Mouse (Mus musculus) ES-Bruce4 (cell line): ENCODE results near the gene Foxa1. TPM values are rescaled to one million over a fixed set of nuclear protein-coding genes. Genes with fewer than 3 reads are reported as not detected.

ENCODE experiments used
- H3K27ac ChIP-seq: 2 replicates; pipeline ENCODE4 v1.5.1; 2012; ENCODE audit warnings: low read length, inconsistent platforms; ENCODE audit not compliant: insufficient read depth
- H3K27me3 ChIP-seq: 2 replicates; pipeline ENCODE4 v1.6.1; 2012; ENCODE audit warnings: mild to moderate bottlenecking, low read length, inconsistent platforms; ENCODE audit not compliant: control insufficient read depth, poor library complexity, insufficient read depth, severe bottlenecking
- H3K36me3 ChIP-seq: 2 replicates; pipeline ENCODE4 v1.6.1; 2012; ENCODE audit warnings: inconsistent platforms, mild to moderate bottlenecking, low read length, moderate library complexity; ENCODE audit not compliant: control insufficient read depth, poor library complexity, insufficient read depth, severe bottlenecking
- H3K4me1 ChIP-seq: one replicate; pipeline ENCODE4 v1.8.1; 2011; ENCODE audit warnings: low read length; ENCODE audit not compliant: control insufficient read depth, insufficient read depth
- H3K4me3 ChIP-seq: 2 replicates; pipeline ENCODE4 v1.5.1; 2011; ENCODE audit warnings: low read depth, mild to moderate bottlenecking, low read length
- H3K9ac ChIP-seq: 2 replicates; pipeline ENCODE4 v1.6.1; 2012; ENCODE audit warnings: low read depth, mild to moderate bottlenecking, inconsistent platforms; ENCODE audit not compliant: poor library complexity, severe bottlenecking
- H3K9me3 ChIP-seq: replicated peaks from 2 replicates; pipeline ENCODE4 v1.6.1; 2012; ENCODE audit warnings: mild to moderate bottlenecking, low read length, inconsistent platforms; ENCODE audit not compliant: control insufficient read depth, poor library complexity, insufficient read depth, severe bottlenecking
- CTCF ChIP-seq: IDR thresholded peaks from one replicate; pipeline ENCODE4 v1.8.1; 2011; ENCODE audit warnings: low read depth, low read length
- EP300 ChIP-seq: IDR thresholded peaks from 2 replicates; pipeline ENCODE4 v1.6.1; 2011; ENCODE audit warnings: low read depth, low read length; ENCODE audit not compliant: insufficient read depth
- POLR2A ChIP-seq: IDR thresholded peaks from one replicate; pipeline ENCODE4 v1.8.1; 2011; ENCODE audit warnings: low read length; ENCODE audit not compliant: insufficient read depth
- polyA plus RNA-seq: library from polyadenylated mRNA; stranded (reverse); fragments of >200 nt; gene quantifications from 2 replicates; pipeline ENCODE4 v1.2.4, GENCODE M21; 2011; ENCODE audit warnings: low read depth; ENCODE audit not compliant: missing spikeins, insufficient read depth, insufficient read length

The Foxa1 gene
- polyA plus RNA-seq, 1 experiment = 0.85 TPM

GRCm38 (mm10) chr12:57548352-57548980, 1.8 kb upstream of the Foxa1 start:
- Histone ChIP-seq H3K27ac (no peak overlapping the region), H3K4me1 (no peaks in the 10 kb centered on the region), H3K36me3 (no peaks in the 10 kb centered on the region), H3K4me3 (no peak overlapping the region), H3K9me3 (no peaks in the 10 kb centered on the region), H3K9ac (no peak overlapping the region), H3K27me3 (peaks cover 39% of the 10 kb centered on the region)
- TF ChIP-seq EP300 (no peak), CTCF (no peak), POLR2A (no peak)

GRCm38 (mm10) chr12:57547890-57548289, 1.2 kb upstream of the Foxa1 start:
- no peaks in the 10 kb centered on the region for H3K4me1 ChIP-seq
- no peaks in the 10 kb centered on the region for H3K36me3 ChIP-seq
- no peak overlapping the region for H3K4me3 ChIP-seq
- TF ChIP-seq EP300 = no peak
- H3K9ac ChIP-seq = no peak overlapping the region
- H3K27me3 ChIP-seq = peaks cover 39% of the 10 kb centered on the region
- no peak overlapping the region for H3K27ac ChIP-seq
- H3K9me3 ChIP-seq = no peaks in the 10 kb centered on the region

GRCm38 (mm10) chr12:57545371-57546241, 1.1 kb downstream of the Foxa1 start:
- peak overlapping the region; percentile 78 for H3K9ac ChIP-seq
- no peak overlapping the region for H3K27ac ChIP-seq

GRCm38 (mm10) chr12:57544641-57545370, 1.9 kb downstream of the Foxa1 start:
- Histone ChIP-seq H3K36me3 (no peaks in the 10 kb centered on the region), H3K9me3 (no peaks in the 10 kb centered on the region), H3K9ac (peak overlapping the region; percentile 78), H3K27ac (no peak overlapping the region), H3K4me3 (peak overlapping the region; percentile 95), H3K4me1 (no peaks in the 10 kb centered on the region), H3K27me3 (peaks cover 37% of the 10 kb centered on the region)
- TF ChIP-seq CTCF (peak; percentile 31), POLR2A (no peak)

More at GRCm38 (mm10) chr12:57545371-57546241, 1.1 kb downstream of the Foxa1 start:
- Histone ChIP-seq H3K4me1 (no peaks in the 10 kb centered on the region), H3K36me3 (no peaks in the 10 kb centered on the region), H3K9me3 (no peaks in the 10 kb centered on the region), H3K27me3 (peaks cover 37% of the 10 kb centered on the region), H3K4me3 (peak overlapping the region; percentile 95)
- TF ChIP-seq POLR2A (no peak), CTCF (no peak)

GRCm38 (mm10) chr12:57543627-57543991, 3.1 kb downstream of the Foxa1 start:
- Histone ChIP-seq H3K36me3 (no peaks in the 10 kb centered on the region), H3K4me1 (no peaks in the 10 kb centered on the region), H3K27ac (no peak overlapping the region), H3K27me3 (peaks cover 47% of the 10 kb centered on the region), H3K9me3 (no peaks in the 10 kb centered on the region), H3K9ac (no peak overlapping the region), H3K4me3 (no peak overlapping the region)
- TF ChIP-seq CTCF (no peak), POLR2A (no peak), EP300 (no peak)
